Mouse (Mus musculus) E14TG2a.4 (cell line): ENCODE results near the gene Sned1.

Experiments
- CTCF ChIP-seq: conservative IDR thresholded peaks from 2 replicates; pipeline ENCODE4 v1.5.1; 2014; ENCODE audit warnings: low read length
- NANOG ChIP-seq: IDR thresholded peaks from 2 replicates; pipeline ENCODE4 v1.6.1; 2014; ENCODE audit warnings: borderline replicate concordance, low read length, mixed read lengths

DNA sequence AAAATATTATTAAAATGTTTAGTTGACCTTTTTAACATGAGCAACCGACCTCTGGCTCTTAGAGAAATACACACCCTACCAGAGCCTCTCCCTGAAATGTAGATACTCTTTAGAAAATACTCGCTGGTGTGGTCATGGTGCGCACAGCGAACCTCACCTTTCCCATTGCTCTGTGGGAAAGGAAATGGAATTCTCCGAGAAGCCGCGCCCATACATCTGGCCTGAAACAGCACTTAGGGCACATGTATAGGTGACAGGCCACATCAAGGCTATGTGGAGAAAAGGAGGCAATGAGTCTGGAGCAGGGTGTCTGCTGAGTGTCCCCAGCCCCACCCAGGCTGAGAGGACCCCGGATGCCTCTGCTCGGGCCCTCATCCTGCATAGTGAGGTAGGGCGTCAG is 2.0 kb downstream of the Sned1 start:
- TF ChIP-seq CTCF, result no peak
- TF ChIP-seq NANOG, result no peak
